Mouse (Mus musculus) frontal cortex, postnatal 25 days (tissue): ENCODE results near the gene Npc1l1.

Experiments
- DNase-seq, 2 experiments: peaks; one replicate each; pipeline ENCODE4 v3.0.0; 2022; ENCODE audit warnings: low spot score in 2 of 2

The Npc1l1 gene

DNA sequence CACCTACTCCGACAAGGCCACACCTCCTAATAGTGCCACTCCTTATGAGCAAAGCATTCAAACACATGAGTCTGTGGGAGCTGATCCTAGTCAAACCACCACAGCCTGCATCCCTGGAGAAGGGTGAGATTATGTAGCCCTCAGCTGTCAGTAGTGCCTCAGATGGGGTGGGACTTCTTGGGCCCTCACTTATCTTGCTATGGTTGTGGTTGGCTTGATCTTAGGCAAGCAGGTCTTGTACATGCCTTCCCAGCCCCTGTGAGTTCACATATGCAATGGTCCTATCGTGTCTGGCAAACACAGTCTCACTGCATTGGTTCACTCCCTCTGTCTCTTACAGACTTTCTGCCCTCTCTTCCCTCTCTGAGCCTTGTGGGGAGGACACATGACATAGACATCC is 22.9 kb downstream of the Npc1l1 start:
- DNase-seq: no peak

DNA sequence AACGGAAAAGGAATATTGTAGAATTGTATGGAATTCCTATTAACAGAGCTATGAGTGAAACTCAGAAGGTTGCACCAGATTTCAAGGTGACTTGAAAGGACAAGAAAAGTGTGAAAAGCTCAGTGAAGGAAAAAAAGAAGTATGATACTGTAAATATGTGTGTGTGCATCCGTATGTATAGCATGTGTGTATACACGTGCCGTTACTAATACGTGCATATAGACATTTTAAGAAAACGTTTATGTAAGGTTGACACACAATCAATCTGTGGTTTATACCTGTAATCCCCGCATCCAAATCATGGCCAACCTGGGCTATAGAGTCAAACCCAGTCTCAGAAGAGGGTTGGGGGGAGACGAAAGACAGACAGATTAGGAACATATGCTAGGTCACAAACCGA is 29.4 kb downstream of the Npc1l1 start:
- DNase-seq: no peak

DNA sequence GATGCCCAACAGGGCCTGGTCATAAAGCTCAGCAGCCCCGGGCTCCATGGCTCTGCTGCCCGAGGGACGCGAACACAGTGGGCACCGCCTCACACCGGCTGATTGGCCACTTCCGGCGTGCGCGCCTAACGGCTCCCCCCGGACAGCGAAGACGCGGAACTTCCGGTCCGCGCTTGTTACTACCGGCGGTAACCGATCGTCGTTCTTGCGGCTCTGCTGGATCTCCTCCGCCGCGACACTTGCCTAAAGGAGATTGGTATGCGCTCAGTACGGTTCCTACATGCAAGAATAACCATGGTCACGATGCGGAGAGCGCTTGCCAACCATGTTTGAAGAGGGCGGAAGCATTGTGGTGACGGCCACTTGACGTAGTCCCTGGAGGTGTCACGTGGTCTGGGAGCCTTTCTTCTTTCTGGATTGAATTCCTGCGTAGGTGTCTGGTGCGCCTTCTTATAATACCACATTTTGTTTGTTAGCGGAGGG is 29.8 kb downstream of the Npc1l1 start, which contains the start of gene Nudcd3:
Gene Nudcd3 (minus strand): TSS at position 329 of the 483 bp plus-strand sequence.
- peak; percentile 79 to 83 for DNase-seq

DNA sequence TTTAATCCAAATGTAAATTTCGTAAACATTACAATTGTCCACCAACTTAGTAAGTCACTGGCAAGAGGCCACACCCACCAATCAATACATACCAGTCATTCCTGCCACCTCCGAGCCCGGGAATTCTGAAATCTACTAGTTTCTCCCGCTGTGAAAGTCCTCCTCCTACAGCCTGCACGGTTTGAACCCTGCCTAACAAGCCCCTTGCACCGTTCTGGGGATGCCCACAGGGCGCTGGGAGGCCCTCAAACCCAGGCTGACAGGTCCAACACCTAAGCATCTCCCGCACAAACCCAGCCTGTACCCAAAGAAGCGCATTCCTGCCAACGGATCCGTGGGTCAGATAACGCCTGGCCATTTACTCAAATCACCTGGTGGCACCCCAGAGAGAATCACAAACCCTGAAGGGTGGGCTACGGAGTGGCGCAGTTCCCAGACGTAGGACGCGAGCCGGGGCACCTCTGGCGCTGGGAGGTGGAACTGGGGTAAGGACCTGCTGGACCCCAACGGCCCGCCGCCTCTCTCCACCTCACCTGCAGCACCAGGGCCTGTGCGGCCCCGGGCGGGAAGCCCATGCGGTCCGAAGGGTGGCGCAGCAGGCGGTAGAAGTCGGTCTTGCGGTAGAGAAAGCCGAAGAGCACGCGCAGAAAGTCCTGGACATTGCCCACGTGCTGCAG is 30.4 kb downstream of the Npc1l1 start, which contains the start of gene A730071L15Rik:
Gene A730071L15Rik (plus strand): TSS at position 620 of the 677 bp plus-strand sequence.
- DNase-seq: peak in 1 of 2 experiments; percentile 31

DNA sequence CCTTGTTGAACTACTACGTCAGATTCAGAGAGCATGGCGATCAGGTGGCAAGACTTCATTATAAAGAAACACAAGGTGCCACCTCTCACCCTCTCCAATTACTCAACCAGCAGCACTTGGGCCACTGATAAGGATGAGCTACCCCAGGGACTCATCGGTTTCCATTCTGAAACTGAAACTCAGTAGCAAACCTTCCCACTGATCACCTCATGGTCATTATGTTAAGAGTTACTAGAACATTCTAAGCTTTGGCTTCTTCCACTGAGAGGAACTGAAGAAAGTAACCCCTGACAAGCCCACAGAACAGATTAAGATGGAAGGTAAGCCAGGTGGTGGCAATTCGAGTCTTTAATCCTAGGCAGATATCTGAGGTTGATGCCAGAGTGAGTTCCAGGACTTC is 31.5 kb downstream of the Npc1l1 start:
- no peak for DNase-seq

DNA sequence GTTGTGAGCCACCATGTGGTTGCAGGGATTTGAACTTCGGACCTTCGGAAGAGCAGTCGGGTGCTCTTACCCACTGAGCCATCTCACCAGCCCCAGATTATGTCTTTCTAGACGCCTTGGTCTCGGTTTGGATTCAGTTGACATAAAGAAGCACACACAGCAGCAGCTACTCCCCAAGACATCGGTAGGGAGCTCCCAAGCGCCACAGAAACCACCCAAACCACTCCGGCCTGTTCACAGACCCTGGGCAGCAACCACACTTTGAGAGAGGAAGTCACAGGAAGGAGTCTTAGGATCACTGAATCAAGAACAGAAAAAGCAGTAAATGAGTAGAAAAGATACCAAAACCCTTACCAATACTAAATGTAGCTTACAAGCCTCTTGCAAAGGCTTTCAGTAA is 33.2 kb downstream of the Npc1l1 start:
- no peak for DNase-seq

DNA sequence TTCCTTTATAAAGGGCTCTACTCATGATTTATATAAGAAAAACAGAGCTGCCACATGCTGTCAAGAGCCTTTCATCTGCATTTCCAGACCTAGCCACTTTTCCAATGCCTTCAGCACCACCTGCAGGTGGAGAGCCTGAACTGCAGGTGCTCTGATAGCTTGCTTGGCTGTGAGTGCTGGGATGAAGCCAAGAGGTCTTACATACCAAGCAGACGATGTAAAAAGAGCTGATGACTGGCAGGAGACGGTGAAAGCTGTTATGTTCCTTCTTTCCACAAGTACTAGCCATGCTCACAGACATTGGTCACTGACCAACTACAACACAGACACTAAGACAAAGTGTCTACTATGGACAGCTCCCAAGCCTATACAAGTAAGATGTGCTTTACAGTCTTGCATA is 42.1 kb downstream of the Npc1l1 start:
- DNase-seq: peak; percentile 91 to 96

DNA sequence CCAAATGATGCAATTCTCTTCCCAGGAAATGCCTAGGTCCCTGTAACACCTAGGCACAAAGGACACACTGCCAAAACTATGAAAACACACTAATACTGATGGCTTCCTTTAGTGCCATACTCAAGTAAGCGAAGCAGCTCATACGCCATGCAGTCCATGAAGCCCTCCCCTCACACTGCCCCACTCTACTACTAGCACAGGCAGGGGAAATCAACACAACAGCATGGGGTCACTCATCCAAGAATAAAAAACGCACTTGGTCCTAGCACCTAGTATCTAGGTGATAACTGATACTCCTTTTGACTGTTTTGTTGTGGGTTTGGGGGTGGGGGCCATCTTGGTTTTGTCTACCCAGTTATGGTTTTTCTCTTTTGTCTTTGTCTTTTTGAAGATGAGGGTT is 42.5 kb downstream of the Npc1l1 start:
- DNase-seq: no peak

DNA sequence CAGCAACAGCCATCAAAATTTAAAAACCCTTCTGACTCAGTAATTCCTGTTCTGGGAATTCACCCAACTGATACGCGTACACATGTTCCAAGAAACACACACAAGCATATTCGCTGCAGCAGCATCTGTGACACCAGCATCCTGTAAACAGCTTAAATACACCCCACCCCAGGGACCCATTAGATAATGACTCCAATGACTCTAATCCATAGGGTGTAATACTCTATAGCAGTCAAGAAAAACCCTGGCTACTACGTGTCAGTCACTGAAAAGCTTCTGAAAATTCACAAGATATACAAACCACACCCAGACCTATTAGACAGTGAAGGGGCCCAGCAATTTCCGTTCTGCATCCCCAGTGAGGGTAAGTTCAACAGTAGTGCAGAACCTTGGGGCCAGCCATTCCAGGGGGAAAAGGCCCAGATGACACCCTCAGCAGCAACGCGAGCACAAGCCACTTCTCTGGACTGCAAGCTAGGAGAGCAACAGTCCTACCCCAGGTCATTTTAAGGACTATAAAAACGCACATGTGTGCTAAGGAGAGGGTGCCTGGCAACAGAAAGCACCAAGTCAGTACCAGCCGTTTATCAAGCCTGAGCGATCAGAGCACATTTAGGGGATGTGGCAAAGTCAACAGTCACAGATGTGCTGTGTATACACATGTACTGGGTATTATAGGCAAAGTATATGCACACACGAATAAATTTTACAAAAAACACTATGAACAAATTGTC is 45.6 kb downstream of the Npc1l1 start:
- DNase-seq: no peak

DNA sequence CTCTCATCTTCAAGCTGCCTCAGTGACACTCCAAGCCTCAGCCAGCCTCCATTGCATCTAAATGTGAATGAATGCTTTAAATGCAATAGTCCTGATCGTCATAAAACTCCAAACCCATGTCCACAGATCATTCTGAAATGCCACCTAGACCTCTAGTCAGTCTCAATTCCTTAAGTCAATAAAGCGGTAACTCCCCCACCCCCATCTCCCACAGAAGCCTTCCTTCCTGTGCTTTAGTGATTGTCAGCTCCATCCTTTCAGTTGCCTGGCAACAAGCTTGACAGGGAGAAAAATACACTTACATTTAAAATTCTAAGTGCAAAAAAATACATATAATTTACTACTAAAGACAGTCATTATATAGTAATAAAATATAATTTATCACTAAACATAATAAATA is 46.7 kb downstream of the Npc1l1 start:
- no peak for DNase-seq

DNA sequence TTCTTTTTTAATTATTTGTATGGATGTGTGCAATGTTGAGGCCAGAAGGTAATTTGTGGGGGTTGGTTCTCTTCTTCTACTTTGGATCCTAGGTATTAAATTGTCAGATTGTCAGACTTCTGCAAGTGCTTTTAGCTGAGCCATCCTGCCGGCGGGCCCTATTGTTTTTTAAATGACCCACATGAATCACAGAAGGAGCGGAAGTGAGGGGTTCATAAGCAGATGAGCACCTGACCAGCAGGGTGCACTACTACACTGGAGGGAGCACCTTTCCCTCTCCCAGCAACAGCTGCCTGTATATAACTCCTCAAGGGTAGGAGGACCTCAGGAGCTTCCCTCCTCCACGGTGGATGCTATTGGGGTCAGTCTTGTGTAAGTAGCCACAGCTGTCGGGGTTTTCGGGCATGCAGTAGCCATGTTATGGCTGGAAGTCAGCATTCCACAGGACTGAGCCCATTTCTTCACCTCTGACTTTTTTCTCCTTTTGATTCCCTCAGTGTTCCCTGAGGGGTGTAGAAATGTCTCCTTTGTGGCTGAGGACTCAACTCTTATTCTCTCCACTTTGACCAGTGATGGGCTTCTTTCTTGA is 49.0 kb downstream of the Npc1l1 start:
- DNase-seq: no peak

DNA sequence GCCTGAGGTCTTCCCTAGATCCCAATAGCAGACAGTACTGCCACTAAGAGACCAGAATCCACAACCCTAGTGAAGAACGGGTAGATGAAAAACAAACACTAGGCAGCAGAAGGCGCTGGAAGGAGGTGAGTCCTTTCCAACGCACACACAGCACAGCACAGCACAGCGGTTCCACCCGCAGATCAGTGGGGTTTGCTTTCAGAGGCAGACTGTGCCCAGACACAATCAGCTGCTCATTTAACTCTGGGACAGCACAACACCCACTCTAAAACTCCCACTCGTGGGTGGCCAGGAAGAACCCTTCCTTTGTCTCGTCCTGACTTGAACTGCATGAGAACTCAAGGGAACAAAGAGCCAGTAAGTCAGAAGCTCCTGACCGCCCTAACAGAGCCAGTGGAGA is 50.7 kb downstream of the Npc1l1 start:
- DNase-seq: no peak

DNA sequence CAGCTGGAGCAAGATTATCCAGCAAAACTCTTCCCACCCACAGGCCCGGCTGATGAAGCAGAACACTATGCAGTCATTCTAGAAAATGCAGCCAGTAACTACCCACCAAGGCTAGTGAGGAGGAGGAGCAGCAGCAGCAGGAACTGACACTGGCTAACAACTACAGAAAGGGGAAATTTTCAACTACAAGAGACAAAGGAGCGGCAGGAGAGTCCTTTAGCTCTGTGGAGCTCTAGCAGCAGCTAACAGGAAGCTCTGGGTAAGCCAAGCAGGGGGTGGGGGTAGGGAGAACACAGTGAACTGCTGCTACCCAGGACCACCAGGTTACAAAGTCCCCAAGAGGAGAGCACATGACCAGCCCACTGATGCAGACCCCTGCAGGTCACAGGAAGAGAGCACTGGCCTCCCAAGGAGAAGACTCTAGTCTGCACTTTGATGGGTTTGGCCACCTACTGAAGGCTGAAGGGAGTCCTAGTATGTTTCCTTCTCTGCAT is 51.2 kb downstream of the Npc1l1 start:
- no peak for DNase-seq

DNA sequence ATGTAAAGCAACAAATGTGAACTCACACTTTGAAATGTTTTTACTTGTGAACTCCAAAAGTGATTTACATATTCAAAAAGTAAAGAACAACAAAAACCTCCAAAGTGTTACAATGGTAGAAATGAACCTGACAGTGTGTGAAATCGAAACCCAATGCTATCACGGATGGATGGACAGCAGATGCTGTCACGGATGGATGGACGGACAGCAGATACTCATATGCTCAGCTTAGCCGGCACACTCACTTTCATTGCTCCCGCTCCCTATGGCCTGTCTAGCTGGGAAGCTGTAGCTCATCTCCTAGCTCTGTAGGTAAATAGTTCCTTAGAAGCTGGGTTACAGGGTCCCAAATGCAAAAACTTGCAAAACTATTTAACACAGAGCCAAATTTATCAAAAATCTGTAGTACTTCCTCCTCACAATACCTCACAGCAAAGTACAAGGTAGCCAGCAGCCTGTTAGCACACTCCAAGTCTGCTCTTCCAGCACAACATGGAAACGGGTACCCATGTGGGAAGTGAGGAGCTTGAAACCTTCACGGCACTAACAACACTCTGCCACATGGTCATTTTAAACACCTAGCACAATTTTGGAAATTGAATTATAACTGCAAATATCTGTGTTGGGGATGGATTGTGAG is 52.0 kb downstream of the Npc1l1 start:
- DNase-seq: no peak

DNA sequence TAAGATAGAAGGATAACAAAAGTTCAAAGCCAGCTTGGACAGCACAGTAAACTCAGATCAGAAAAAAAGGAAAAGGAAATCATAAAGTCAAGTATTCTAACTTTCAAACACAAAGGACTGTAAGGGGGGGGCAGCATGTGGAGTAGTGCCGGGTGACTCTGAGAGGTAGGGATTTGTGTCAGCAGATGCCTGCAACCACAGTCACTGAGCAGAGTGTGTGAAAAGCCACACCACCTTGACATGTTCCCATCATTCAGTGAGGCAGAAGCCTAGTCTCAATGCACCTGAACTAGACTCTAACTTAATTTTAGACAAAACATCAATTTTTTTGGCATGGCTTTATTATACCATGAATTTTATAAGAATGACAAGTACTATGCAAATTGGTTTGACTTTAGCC is 54.4 kb downstream of the Npc1l1 start:
- DNase-seq: no peak

DNA sequence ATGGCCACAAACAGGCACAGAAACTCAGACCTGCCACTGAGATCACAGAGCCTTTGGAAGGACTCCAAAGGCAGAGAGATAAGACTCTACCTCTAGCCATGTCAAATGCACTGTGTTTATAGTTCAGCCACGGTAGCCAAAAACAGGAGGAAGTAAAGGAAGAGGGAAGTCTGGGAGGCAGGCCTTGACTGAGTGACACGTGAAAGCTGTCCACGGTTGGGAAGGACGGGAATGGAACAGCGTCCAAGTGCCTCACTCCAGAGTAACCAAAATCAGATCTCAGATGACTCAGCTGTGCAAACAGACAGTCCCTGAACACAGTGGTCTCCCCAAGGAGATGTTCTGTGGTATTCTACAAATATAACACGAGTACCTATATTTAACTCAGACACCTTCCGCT is 55.2 kb downstream of the Npc1l1 start:
- no peak for DNase-seq

DNA sequence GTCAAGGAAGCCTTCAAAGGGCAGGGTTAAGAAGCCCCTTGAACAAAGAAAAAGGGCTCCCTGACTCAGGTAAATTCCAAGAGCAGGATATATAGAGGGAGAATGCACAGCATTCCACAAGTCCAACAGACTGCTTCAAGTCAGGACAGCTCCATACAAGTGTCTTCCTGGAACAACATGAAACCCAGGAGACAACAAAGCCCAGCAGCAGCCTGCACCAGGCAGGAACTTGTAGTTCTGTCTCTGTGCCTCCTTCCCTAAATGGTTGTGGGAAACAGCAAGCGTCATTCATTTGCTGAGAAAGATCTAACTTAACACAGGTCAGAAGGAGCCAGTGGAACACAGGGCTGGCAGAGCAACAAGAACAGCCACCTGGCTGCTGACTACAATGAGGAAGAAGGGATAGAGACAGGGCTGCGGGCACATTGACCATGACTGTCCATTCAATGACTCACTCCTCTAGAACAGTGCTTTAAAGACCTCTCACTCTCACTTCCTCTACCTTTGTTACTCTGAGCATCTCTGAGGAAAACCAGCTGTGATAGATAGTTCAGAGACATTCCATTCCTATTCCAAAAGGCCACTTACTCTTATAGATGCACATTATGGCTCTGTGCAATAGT is 60.8 kb downstream of the Npc1l1 start:
- no peak for DNase-seq

DNA sequence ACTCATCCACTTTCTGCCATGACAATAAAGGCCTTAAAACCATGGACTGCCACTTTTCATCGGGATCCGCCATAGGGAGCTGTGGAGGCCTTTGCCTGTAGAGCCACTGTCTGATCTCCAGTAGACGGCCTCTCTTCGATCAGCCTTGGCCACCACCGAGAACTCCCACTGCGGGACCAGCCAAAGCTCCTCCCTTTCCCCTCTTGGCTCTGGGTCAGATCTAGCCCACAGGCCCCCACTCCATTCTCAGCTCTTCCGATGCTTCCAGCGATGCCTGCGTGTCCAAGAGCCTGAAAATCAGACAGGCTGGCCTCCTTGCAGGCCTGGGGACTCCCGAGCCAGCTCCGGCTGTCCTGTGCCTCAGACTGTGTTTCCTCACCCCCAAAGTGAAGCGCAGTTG is 63.6 kb downstream of the Npc1l1 start:
- DNase-seq: no peak

DNA sequence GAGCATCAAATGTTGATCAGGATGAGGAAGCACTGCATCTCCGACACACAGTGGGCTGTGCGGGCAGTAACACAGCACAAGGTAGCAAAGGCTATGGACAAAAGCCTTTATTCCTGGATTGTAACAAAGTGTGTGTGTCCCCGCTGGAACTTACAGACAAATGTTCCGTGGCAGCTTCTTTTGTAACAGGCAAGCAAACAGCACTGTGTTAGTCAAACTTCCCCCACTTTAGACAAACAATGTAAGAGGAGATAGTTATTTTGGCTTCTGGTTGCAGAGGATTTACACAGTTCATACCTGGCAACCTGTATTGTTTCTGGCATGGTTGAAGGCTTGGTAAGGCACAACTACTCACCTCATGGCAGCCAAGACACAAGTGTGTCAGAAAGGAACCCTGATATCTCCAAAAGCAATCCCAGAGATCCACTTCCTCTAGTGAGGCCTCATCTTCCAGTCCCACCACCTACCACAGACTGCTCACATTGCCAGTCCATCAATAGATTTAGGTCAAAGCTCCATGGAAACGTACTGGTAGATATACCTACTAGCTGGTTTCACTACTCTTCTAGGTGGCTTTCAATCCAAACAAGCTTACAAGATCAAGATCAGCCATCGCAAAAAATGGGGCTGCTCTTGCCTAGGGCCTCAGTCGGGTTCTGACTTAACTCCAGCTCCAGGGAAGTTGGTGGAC is 64.4 kb downstream of the Npc1l1 start:
- no peak for DNase-seq

DNA sequence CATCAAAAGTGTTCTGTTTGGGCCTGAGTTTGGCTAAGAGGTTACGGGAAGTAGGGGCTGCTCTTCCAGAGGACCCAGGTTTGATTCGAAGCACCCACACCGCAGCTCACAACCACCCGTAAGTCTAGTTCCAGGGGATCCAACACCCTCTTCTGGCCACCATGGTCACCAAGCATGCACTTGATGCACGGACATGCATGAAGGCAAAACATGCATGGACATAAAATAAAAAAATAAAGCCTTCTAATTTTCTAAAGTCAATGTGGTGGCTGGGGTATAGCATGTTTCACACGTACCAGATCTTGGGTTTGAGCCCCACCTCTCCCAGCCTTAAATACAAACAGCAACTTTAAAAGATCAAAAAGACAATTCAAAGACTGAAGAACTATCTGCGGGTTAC is 65.2 kb downstream of the Npc1l1 start:
- DNase-seq: no peak

DNA sequence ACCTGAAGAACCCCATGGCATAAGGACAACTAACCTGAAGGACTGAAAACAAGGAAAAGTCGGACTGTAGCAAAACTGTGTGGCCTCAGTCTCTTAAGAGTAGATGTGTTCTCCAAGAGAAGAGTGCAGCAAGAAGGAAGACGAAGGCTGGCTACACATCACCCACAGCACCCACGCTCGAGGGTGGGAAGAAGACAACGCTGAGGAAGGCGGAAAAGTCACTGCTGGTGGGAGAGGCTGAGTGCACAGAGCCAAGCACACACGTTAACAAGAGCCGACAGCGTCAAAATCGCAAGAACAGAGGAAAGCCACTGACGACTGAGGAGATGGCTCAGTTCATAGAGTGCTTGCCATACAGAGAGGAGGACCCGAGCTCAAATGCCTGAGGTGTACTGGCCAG is 66.2 kb downstream of the Npc1l1 start:
- DNase-seq: no peak
